Mouse (Mus musculus) ES-E14 (cell line): ENCODE results near the gene Glce. TPM values are rescaled to one million over a fixed set of nuclear protein-coding genes. Genes with fewer than 3 reads are reported as not detected.

Source experiments
- DNase-seq: peaks from one replicate; pipeline ENCODE4 v3.0.0-alpha.2; 2013; ENCODE audit warnings: low read depth, low spot score
- H3K27ac ChIP-seq: 2 replicates; pipeline ENCODE4 v1.5.1; 2012; ENCODE audit warnings: low read depth, mild to moderate bottlenecking, low read length, moderate library complexity, mixed read lengths; ENCODE audit not compliant: poor library complexity, insufficient read depth, severe bottlenecking
- H3K36me3 ChIP-seq: 2 replicates; pipeline ENCODE4 v1.6.1; 2012; ENCODE audit warnings: mild to moderate bottlenecking, low read length, moderate library complexity, mixed read lengths; ENCODE audit not compliant: control insufficient read depth, poor library complexity, insufficient read depth, severe bottlenecking
- H3K4me1 ChIP-seq, 2 experiments: fragments of 150-350 bp in 1 of 2; sonication (generic) in 1 of 2; 2 replicates each; pipeline ENCODE4 v1.6.1; 2012; ENCODE audit warnings: low read length in 2 of 2, mild to moderate bottlenecking in 1 of 2, mixed read lengths in 1 of 2; ENCODE audit not compliant: control insufficient read depth in 2 of 2, insufficient read depth in 2 of 2, poor library complexity in 1 of 2
- H3K4me3 ChIP-seq, 2 experiments: fragments of 150-350 bp in 1 of 2; sonication (generic) in 1 of 2; 2 replicates each; pipeline ENCODE4 v1.5.1; 2012; ENCODE audit warnings: low read length in 2 of 2, low read depth in 1 of 2, mild to moderate bottlenecking in 1 of 2, mixed read lengths in 1 of 2; ENCODE audit not compliant: insufficient read depth in 1 of 2, poor library complexity in 1 of 2, severe bottlenecking in 1 of 2
- H3K9ac ChIP-seq: 2 replicates; pipeline ENCODE4 v1.6.1; 2012; ENCODE audit warnings: low read depth, mild to moderate bottlenecking, low read length, mixed read lengths; ENCODE audit not compliant: poor library complexity, insufficient read depth, severe bottlenecking
- H3K9me3 ChIP-seq: fragments of 150-350 bp; sonication (generic); 2 replicates; pipeline ENCODE4 v1.6.1; 2012; ENCODE audit warnings: low read depth, mild to moderate bottlenecking, low read length; ENCODE audit not compliant: control insufficient read depth, insufficient read depth
- CHD2 ChIP-seq: IDR thresholded peaks from 2 replicates; pipeline ENCODE4 v1.6.1; 2014; ENCODE audit warnings: mild to moderate bottlenecking, low read depth, low read length, inconsistent platforms
- HCFC1 ChIP-seq: IDR thresholded peaks from 2 replicates; pipeline ENCODE4 v1.6.1; 2012; ENCODE audit warnings: low read length, inconsistent platforms, borderline replicate concordance; ENCODE audit not compliant: insufficient read depth
- MAFK ChIP-seq: IDR thresholded peaks from 2 replicates; pipeline ENCODE4 v1.6.1; 2014; ENCODE audit warnings: mild to moderate bottlenecking, low read depth, low read length, inconsistent platforms; ENCODE audit not compliant: insufficient read depth
- ZC3H11A ChIP-seq: IDR thresholded peaks from 2 replicates; pipeline ENCODE4 v1.6.1; 2012; ENCODE audit warnings: low read depth, mild to moderate bottlenecking, inconsistent platforms, low read length, borderline replicate concordance
- ZNF384 ChIP-seq: IDR thresholded peaks from 2 replicates; pipeline ENCODE4 v1.6.1; 2012; ENCODE audit warnings: low read depth, low read length, inconsistent platforms
- in situ Hi-C, 2 experiments: fragments of 600-800 bp; cut with MboI; formaldehyde crosslinking; loops; one replicate each; pipeline ENCODE4 v1.15.1; 2025; ENCODE audit warnings: low sequenced_read_pairs in 2 of 2, inconsistent platforms in 1 of 2; ENCODE audit not compliant: unreplicated experiment in 2 of 2
- total RNA-seq: library from RNA; depleted of rRNA; stranded (reverse); fragments of 300-350 nt; gene quantifications from 2 replicates; pipeline ENCODE4 v1.2.3, GENCODE M21; 2012

The Glce gene
- total RNA-seq, 1 experiment = 44.8 TPM

- no peak for TF ChIP-seq ZNF384
- no peak for TF ChIP-seq CHD2
- TF ChIP-seq MAFK = no peak
- no peak for TF ChIP-seq HCFC1
- no peak for TF ChIP-seq ZC3H11A
- in situ Hi-C loops = no loop called here
- no peak overlapping the region for H3K27ac ChIP-seq
- H3K36me3 ChIP-seq = peaks cover 9% of the 10 kb centered on the region; the same call in 1 of the 2 replicates
- no peaks in the 10 kb centered on the region for H3K9me3 ChIP-seq
- no peak for DNase-seq
- no peaks in the 10 kb centered on the region for H3K4me1 ChIP-seq
- no peak overlapping the region for H3K4me3 ChIP-seq
- no peak overlapping the region for H3K9ac ChIP-seq
These were observed 66.2 kb downstream of the Glce start for GRCm38 (mm10) chr9:62056206-62056605.

DNA sequence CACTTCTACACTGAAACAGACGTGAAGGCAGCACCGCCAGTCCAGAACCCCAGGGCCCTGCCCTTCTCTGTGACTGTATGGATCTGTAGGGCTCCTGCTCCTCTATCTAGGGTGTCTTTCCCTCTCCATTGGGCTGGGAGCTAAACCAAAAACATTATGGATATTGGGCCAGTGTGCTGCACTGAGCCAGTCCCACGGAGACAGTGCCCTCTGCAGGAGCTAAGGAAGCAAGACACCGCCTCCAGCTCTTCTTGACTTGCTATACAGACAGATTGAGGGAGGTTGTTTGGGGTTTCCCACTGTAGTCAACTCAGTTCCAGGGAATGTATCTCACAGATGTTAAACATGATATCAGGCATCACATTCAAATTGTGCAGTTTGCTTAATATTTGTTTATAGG, 71.7 kb downstream of the Glce start:
- no peak overlapping the region for H3K27ac ChIP-seq
- no peaks in the 10 kb centered on the region for H3K9me3 ChIP-seq
- TF ChIP-seq HCFC1 (no peak), ZNF384 (no peak), MAFK (no peak), ZC3H11A (no peak), CHD2 (no peak)
- no peak for DNase-seq
- no peaks in the 10 kb centered on the region for H3K4me1 ChIP-seq
- H3K9ac ChIP-seq = no peak overlapping the region
- no peak overlapping the region for H3K4me3 ChIP-seq
- H3K36me3 ChIP-seq = no peaks in the 10 kb centered on the region
- in situ Hi-C loops = no loop called here

- no peaks in the 10 kb centered on the region for H3K36me3 ChIP-seq
- in situ Hi-C loops = loop anchor here in 1 of 2 experiments (10.0 kb wide), 1 partner anchor 196 kb away; no protein-coding TSS in a partner anchor
- no peak overlapping the region for H3K27ac ChIP-seq
- TF ChIP-seq ZC3H11A = no peak
- TF ChIP-seq CHD2 = no peak
- no peak for TF ChIP-seq ZNF384
- no peak for TF ChIP-seq MAFK
- TF ChIP-seq HCFC1 = no peak
- no peak for DNase-seq
- H3K4me1 ChIP-seq = no peaks in the 10 kb centered on the region
- H3K4me3 ChIP-seq = no peak overlapping the region
- no peak overlapping the region for H3K9ac ChIP-seq
- H3K9me3 ChIP-seq = no peaks in the 10 kb centered on the region
These were observed 73.3 kb downstream of the Glce start for GRCm38 (mm10) chr9:62049166-62049565.

DNA sequence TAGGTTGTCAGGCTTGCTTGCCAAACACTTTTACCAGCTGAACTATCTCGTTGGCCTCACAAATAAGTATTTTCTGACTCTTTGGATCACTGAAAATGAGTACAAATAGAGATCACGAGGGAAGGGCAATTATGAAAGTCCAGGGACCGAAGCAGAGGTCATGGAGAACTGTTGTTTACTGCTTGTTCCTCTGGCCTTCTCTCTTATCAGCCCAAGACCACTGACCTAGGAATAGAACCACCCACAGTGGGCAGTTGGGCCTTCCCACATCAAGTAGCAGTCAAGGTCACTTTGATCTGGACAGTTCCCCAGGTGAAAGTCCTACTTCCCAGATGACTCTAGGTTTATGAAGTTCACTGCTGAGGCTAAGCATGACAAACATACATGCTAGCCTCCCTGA, 80.3 kb downstream of the Glce start:
- Histone ChIP-seq H3K27ac (no peak overlapping the region), H3K36me3 (no peaks in the 10 kb centered on the region), H3K4me1 (no peaks in the 10 kb centered on the region), H3K4me3 (no peak overlapping the region), H3K9me3 (no peaks in the 10 kb centered on the region), H3K9ac (no peak overlapping the region)
- TF ChIP-seq ZNF384 = no peak
- no peak for TF ChIP-seq HCFC1
- TF ChIP-seq ZC3H11A = no peak
- TF ChIP-seq CHD2 = no peak
- TF ChIP-seq MAFK = no peak
- DNase-seq = no peak
- in situ Hi-C loops = loop anchor here in 1 of 2 experiments (10.0 kb wide), 1 partner anchor 203 kb away; no protein-coding TSS in a partner anchor
